Mouse (Mus musculus): ENCODE results near the gene Ncoa3. TPM values are rescaled to one million over a fixed set of nuclear protein-coding genes. Genes with fewer than 3 reads are reported as not detected.
A peak's percentile ranks its signal among the peaks of the same experiment; 100 is the strongest.

Gene Ncoa3
- polyA plus RNA-seq, 1 experiment from 2014 or later, result 23.2 TPM

- Histone ChIP-seq H3K9ac (ENCODE audit: low read depth, low read length) (peak overlapping the region; percentile 50; the same call in 1 of the 2 replicates), H3K27ac (ENCODE audit: low read depth, low read length) (peak overlapping the region; percentile 99), H3K36me3 (ENCODE audit: control insufficient read depth, insufficient read depth, low read length) (peaks cover 3% of the 10 kb centered on the region; the same call in 1 of the 2 replicates), H3K27me3 (ENCODE audit: control insufficient read depth, insufficient read depth, low read length) (no peaks in the 10 kb centered on the region), H3K4me2 (replicated peaks; ENCODE audit: low read depth, low read length) (peak overlapping the region; percentile 37), H3K4me1 (ENCODE audit: control insufficient read depth, insufficient read depth, low read length) (peaks cover 50% of the 10 kb centered on the region), H3K4me3 (ENCODE audit: low read length) (peak overlapping the region; percentile 23), H3K9me3 (ENCODE audit: control insufficient read depth, low read length) (no peaks in the 10 kb centered on the region)
- ATAC-seq (ENCODE audit: low FRiP score, low TSS enrichment), result no peak
- WGBS, result 1% methylated on average over 12 of the region's 13 CpGs
These were observed 38.0 kb downstream of the Ncoa3 start for GRCm38 (mm10) chr2:166030256-166030995.

- Histone ChIP-seq H3K27me3 (ENCODE audit: control insufficient read depth, insufficient read depth, low read length) (no peaks in the 10 kb centered on the region), H3K36me3 (ENCODE audit: control insufficient read depth, insufficient read depth, low read length) (peaks cover 3% of the 10 kb centered on the region; the same call in 1 of the 2 replicates), H3K9me3 (ENCODE audit: control insufficient read depth, low read length) (no peaks in the 10 kb centered on the region), H3K4me3 (ENCODE audit: low read length) (peak overlapping the region; percentile 23), H3K27ac (ENCODE audit: low read depth, low read length) (peak overlapping the region; percentile 99), H3K9ac (ENCODE audit: low read depth, low read length) (peak overlapping the region; percentile 50), H3K4me2 (replicated peaks; ENCODE audit: low read depth, low read length) (peak overlapping the region; percentile 37), H3K4me1 (ENCODE audit: control insufficient read depth, insufficient read depth, low read length) (peaks cover 50% of the 10 kb centered on the region)
- peak; percentile 97 for ATAC-seq (ENCODE audit: low FRiP score, low TSS enrichment)
- WGBS, result 15% methylated on average over 7 of the region's 7 CpGs
These were observed 38.9 kb downstream of the Ncoa3 start for GRCm38 (mm10) chr2:166031120-166031929.

GRCm38 (mm10) chr2:166032628-166033027, 40.2 kb downstream of the Ncoa3 start:
- ATAC-seq (ENCODE audit: low FRiP score, low TSS enrichment), result no peak
- no peak overlapping the region for H3K4me2 ChIP-seq (replicated peaks; ENCODE audit: low read depth, low read length)
- peaks cover 3% of the 10 kb centered on the region; the same call in 1 of the 2 replicates for H3K36me3 ChIP-seq (ENCODE audit: control insufficient read depth, insufficient read depth, low read length)
- no peaks in the 10 kb centered on the region for H3K9me3 ChIP-seq (ENCODE audit: control insufficient read depth, low read length)
- H3K27ac ChIP-seq (ENCODE audit: low read depth, low read length), result peak overlapping the region; percentile 59; the same call in 1 of the 2 replicates
- no peak overlapping the region for H3K9ac ChIP-seq (ENCODE audit: low read depth, low read length)
- H3K4me3 ChIP-seq (ENCODE audit: low read length), result no peak overlapping the region
- peaks cover 46% of the 10 kb centered on the region for H3K4me1 ChIP-seq (ENCODE audit: control insufficient read depth, insufficient read depth, low read length)
- no peaks in the 10 kb centered on the region for H3K27me3 ChIP-seq (ENCODE audit: control insufficient read depth, insufficient read depth, low read length)
- whole genome bisulfite sequencing, result 95% methylated on average over 5 of the region's 5 CpGs

- Histone ChIP-seq H3K27ac (ENCODE audit: low read depth, low read length) (peak overlapping the region; percentile 15; the same call in 1 of the 2 replicates), H3K9ac (ENCODE audit: low read depth, low read length) (no peak overlapping the region), H3K36me3 (ENCODE audit: control insufficient read depth, insufficient read depth, low read length) (peaks cover 3% of the 10 kb centered on the region; the same call in 1 of the 2 replicates), H3K4me3 (ENCODE audit: low read length) (no peak overlapping the region), H3K9me3 (ENCODE audit: control insufficient read depth, low read length) (no peaks in the 10 kb centered on the region), H3K4me1 (ENCODE audit: control insufficient read depth, insufficient read depth, low read length) (peaks cover 33% of the 10 kb centered on the region), H3K27me3 (ENCODE audit: control insufficient read depth, insufficient read depth, low read length) (no peaks in the 10 kb centered on the region), H3K4me2 (replicated peaks; ENCODE audit: low read depth, low read length) (no peak overlapping the region)
- no peak for ATAC-seq (ENCODE audit: low FRiP score, low TSS enrichment)
- WGBS, result 69% methylated on average over 3 of the region's 3 CpGs
These were observed 42.6 kb downstream of the Ncoa3 start for GRCm38 (mm10) chr2:166034967-166035490.

GRCm38 (mm10) chr2:166035725-166036124, 43.3 kb downstream of the Ncoa3 start:
- 0 out of 2 replicates have a peak overlapping the region, but pooled peaks have one; percentile 15 for H3K27ac ChIP-seq (ENCODE audit: low read depth, low read length)
- 52% methylated on average over 3 of the region's 3 CpGs for WGBS
- peaks cover 27% of the 10 kb centered on the region for H3K4me1 ChIP-seq (ENCODE audit: control insufficient read depth, insufficient read depth, low read length)
- H3K27me3 ChIP-seq (ENCODE audit: control insufficient read depth, insufficient read depth, low read length), result no peaks in the 10 kb centered on the region
- peaks cover 3% of the 10 kb centered on the region; the same call in 1 of the 2 replicates for H3K36me3 ChIP-seq (ENCODE audit: control insufficient read depth, insufficient read depth, low read length)
- no peak overlapping the region for H3K9ac ChIP-seq (ENCODE audit: low read depth, low read length)
- no peaks in the 10 kb centered on the region for H3K9me3 ChIP-seq (ENCODE audit: control insufficient read depth, low read length)
- no peak for ATAC-seq (ENCODE audit: low FRiP score, low TSS enrichment)
- H3K4me2 ChIP-seq (replicated peaks; ENCODE audit: low read depth, low read length), result no peak overlapping the region
- H3K4me3 ChIP-seq (ENCODE audit: low read length), result no peak overlapping the region

- ATAC-seq (ENCODE audit: low FRiP score, low TSS enrichment), result no peak
- WGBS, result 86% methylated on average over 4 of the region's 4 CpGs
- Histone ChIP-seq H3K4me1 (ENCODE audit: control insufficient read depth, insufficient read depth, low read length) (peaks cover 17% of the 10 kb centered on the region), H3K9me3 (ENCODE audit: control insufficient read depth, low read length) (no peaks in the 10 kb centered on the region), H3K4me2 (replicated peaks; ENCODE audit: low read depth, low read length) (no peak overlapping the region), H3K9ac (ENCODE audit: low read depth, low read length) (no peak overlapping the region), H3K36me3 (ENCODE audit: control insufficient read depth, insufficient read depth, low read length) (peaks cover 3% of the 10 kb centered on the region; the same call in 1 of the 2 replicates), H3K27me3 (ENCODE audit: control insufficient read depth, insufficient read depth, low read length) (no peaks in the 10 kb centered on the region), H3K27ac (ENCODE audit: low read depth, low read length) (no peak overlapping the region), H3K4me3 (ENCODE audit: low read length) (no peak overlapping the region)
These were observed 47.2 kb downstream of the Ncoa3 start for GRCm38 (mm10) chr2:166039681-166040080.

- H3K4me2 ChIP-seq (replicated peaks; ENCODE audit: low read depth, low read length), result no peak overlapping the region
- H3K9me3 ChIP-seq (ENCODE audit: control insufficient read depth, low read length), result no peaks in the 10 kb centered on the region
- H3K36me3 ChIP-seq (ENCODE audit: control insufficient read depth, insufficient read depth, low read length), result peaks cover 3% of the 10 kb centered on the region; the same call in 1 of the 2 replicates
- H3K4me3 ChIP-seq (ENCODE audit: low read length), result no peak overlapping the region
- no peaks in the 10 kb centered on the region for H3K27me3 ChIP-seq (ENCODE audit: control insufficient read depth, insufficient read depth, low read length)
- H3K9ac ChIP-seq (ENCODE audit: low read depth, low read length), result no peak overlapping the region
- H3K4me1 ChIP-seq (ENCODE audit: control insufficient read depth, insufficient read depth, low read length), result peaks cover 25% of the 10 kb centered on the region
- no peak overlapping the region for H3K27ac ChIP-seq (ENCODE audit: low read depth, low read length)
- WGBS, result 62% methylated on average over 1 of the region's 1 CpGs
- no peak for ATAC-seq (ENCODE audit: low FRiP score, low TSS enrichment)
These were observed 50.1 kb downstream of the Ncoa3 start for GRCm38 (mm10) chr2:166042542-166042941.

GRCm38 (mm10) chr2:166045006-166045405, 52.6 kb downstream of the Ncoa3 start:
- no peak for ATAC-seq (ENCODE audit: low FRiP score, low TSS enrichment)

More at GRCm38 (mm10) chr2:166045006-166045405, 52.6 kb downstream of the Ncoa3 start:
- Histone ChIP-seq H3K27me3 (ENCODE audit: control insufficient read depth, insufficient read depth, low read length) (no peaks in the 10 kb centered on the region), H3K4me2 (replicated peaks; ENCODE audit: low read depth, low read length) (no peak overlapping the region), H3K4me1 (ENCODE audit: control insufficient read depth, insufficient read depth, low read length) (peaks cover 25% of the 10 kb centered on the region), H3K9me3 (ENCODE audit: control insufficient read depth, low read length) (no peaks in the 10 kb centered on the region), H3K4me3 (ENCODE audit: low read length) (no peak overlapping the region), H3K36me3 (ENCODE audit: control insufficient read depth, insufficient read depth, low read length) (peaks cover 20% of the 10 kb centered on the region), H3K27ac (ENCODE audit: low read depth, low read length) (no peak overlapping the region), H3K9ac (ENCODE audit: low read depth, low read length) (no peak overlapping the region)
- 65% methylated on average over 2 of the region's 2 CpGs for WGBS

All from kidney, embryonic 14.5 days (tissue).